Mouse (Mus musculus) layer of hippocampus, postnatal 10 days (tissue): ENCODE measurements at regions not wholly inside any gene's neighbourhood (a gene's known extent, or its start where the extent isn't known, plus 50 kb on each side); places are given as distances from the start of the nearest gene placed in this dataset.

Experiments used
- DNase-seq, 2 experiments: peaks; one replicate each; pipeline ENCODE4 v3.0.0; 2021; ENCODE audit warnings: low spot score in 2 of 2

GRCm38 (mm10) chr9:43692015-43692414 lies 51.8 kb upstream of the Nectin1 start:
- DNase-seq = no peak

GRCm38 (mm10) chr9:43692538-43692937 lies 51.2 kb upstream of the Nectin1 start:
- DNase-seq = no peak
